Mouse (Mus musculus): ENCODE data around the gene Cntn1.
"Not testable (repeated sequence)": the region's sequence is repeated elsewhere in the genome, so short reads cannot be mapped to it uniquely, and the experiment has no call there.

Gene Cntn1

GRCm38 (mm10) chr15:92264980-92265707, 214.2 kb downstream of the Cntn1 start:
- DNase-seq (ENCODE audit: inconsistent age in 2 of 2, low spot score in 1 of 2), result peak; percentile 6 to 71

GRCm38 (mm10) chr15:92268341-92268740, 217.4 kb downstream of the Cntn1 start:
- no peak for DNase-seq (ENCODE audit: inconsistent age in 2 of 2, low spot score in 1 of 2)

DNA sequence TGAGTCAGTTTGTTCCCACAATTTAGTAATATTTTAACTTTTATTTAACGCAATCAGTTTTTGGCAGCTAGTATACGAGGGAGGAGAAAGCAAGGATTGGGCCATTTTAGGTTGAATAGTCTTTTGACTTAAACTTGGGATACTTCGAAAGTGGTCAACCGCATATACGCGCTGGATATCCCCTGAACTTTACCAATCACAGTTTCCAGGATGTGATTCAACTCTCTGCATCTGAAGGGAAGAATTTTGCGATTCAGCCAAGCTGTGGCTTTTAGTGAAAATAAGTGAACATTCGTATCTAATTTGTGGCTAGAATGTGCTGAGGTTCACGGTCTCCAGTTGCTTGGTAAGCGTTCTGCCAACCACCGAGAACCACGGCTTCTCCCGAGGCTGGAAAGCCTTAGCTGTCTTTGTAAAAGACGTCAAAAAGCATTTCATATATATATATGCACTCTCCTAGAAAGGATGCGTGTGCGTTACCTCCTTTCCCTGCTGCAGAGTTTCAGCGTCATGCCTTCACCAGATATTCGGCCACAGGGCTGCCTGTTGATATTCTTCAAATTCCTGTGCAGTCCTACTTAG, 217.9 kb downstream of the Cntn1 start:
- DNase-seq (ENCODE audit: inconsistent age in 2 of 2, low spot score in 1 of 2), result no peak

GRCm38 (mm10) chr15:92271801-92272365, 220.9 kb downstream of the Cntn1 start:
- no peak for DNase-seq (ENCODE audit: inconsistent age in 2 of 2, low spot score in 1 of 2)

DNA sequence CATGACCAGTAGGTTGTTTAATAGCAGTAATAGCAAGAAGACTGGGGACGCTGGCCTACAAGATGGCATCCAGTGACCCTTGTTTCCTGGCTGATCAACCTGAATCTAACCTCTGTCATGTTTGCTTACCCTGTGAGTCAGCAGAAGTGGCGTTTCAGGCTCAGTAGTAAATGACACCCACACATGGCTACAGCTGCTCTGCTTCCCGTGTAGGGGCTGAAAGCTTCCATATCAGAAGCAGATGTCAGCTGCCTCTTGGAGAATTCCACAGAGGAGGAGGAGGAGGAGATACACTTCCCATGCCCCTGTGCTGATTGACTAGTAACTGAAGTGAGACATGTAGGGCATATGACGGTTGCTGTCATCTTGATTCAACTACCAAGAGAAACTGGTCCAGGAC, 225.9 kb downstream of the Cntn1 start:
- DNase-seq (ENCODE audit: inconsistent age in 2 of 2, low spot score in 1 of 2), result no peak

- no peak for DNase-seq (ENCODE audit: inconsistent age in 2 of 2, low spot score in 1 of 2)
Measured at GRCm38 (mm10) chr15:92277984-92278383, 227.0 kb downstream of the Cntn1 start.

- no peak for DNase-seq (ENCODE audit: inconsistent age in 2 of 2, low spot score in 1 of 2)
Measured at GRCm38 (mm10) chr15:92280966-92281365, 230.0 kb downstream of the Cntn1 start.

- no peak for DNase-seq (ENCODE audit: inconsistent age in 2 of 2, low spot score in 1 of 2)
Measured at GRCm38 (mm10) chr15:92287616-92288015, 236.7 kb downstream of the Cntn1 start.

DNA sequence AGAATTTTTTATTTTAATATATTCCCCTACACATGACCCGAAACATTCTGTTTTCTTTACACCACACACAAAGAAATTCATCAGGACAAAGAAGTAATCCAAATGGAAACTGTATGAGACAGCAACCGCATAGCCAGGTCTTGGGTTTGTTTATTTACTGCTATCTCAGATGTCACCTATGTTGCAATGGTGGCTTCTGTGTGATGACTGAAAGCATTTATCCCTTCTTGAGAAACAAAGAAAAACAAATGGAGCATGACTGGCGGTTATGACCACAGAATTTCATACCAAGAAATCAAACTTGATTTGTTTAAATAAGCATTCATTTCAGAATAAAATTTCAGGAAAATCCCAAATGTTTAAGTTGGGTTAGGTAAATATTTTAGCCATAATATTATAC, 245.5 kb downstream of the Cntn1 start:
- DNase-seq (ENCODE audit: inconsistent age in 2 of 2, low spot score in 1 of 2), result no peak

GRCm38 (mm10) chr15:92302796-92303195, 251.8 kb downstream of the Cntn1 start:
- DNase-seq (ENCODE audit: inconsistent age in 2 of 2, low spot score in 1 of 2), result no peak

DNA sequence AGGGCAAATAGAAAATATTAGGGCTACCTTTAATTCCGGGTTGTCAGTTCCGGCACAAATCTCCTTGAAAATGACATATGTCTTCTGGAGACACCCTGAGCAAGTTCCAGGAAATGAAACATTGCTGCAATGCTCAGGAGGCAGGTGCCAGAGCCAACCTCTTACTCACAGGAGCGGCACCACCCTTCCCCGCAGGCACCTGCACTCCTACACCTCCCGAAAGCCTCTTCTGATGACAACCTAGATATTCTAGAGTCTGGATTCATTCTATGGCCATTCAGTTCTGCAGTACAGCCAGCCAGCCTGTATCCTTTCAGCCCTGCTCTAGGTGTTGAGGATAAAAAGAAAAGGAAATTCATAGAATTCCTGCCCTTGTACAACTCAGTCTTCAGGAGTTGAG, 253.3 kb downstream of the Cntn1 start:
- DNase-seq (ENCODE audit: inconsistent age in 2 of 2, low spot score in 1 of 2), result no peak

- no peak for DNase-seq (ENCODE audit: inconsistent age in 2 of 2, low spot score in 1 of 2)
Measured at GRCm38 (mm10) chr15:92321959-92322358, 271.0 kb downstream of the Cntn1 start.

DNA sequence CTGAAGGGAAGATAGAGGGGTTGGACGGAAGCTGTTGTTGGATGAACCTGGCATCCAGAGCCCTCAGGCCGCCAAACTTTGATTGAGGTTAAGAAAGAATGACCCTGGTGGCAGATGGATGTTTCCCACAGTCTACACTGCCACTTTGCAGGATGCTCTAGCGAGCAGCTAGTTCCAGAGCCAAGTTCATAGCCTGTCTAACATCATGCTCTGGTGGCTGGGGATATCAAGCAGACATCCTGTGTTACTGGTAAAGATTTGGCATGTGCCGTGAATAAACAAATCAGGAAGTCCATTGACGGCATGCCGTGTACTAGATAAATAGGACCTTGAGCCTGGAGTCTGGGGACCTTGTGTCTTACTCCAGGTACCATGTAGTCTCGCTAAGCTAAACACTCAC, 276.1 kb downstream of the Cntn1 start:
- no peak for DNase-seq (ENCODE audit: inconsistent age in 2 of 2, low spot score in 1 of 2)

- DNase-seq (ENCODE audit: inconsistent age in 2 of 2, low spot score in 1 of 2), result no peak
Measured at GRCm38 (mm10) chr15:92340253-92340652, 289.3 kb downstream of the Cntn1 start.

- DNase-seq (ENCODE audit: inconsistent age in 2 of 2, low spot score in 1 of 2), result no peak
Measured at GRCm38 (mm10) chr15:92341424-92341823, 290.5 kb downstream of the Cntn1 start.

DNA sequence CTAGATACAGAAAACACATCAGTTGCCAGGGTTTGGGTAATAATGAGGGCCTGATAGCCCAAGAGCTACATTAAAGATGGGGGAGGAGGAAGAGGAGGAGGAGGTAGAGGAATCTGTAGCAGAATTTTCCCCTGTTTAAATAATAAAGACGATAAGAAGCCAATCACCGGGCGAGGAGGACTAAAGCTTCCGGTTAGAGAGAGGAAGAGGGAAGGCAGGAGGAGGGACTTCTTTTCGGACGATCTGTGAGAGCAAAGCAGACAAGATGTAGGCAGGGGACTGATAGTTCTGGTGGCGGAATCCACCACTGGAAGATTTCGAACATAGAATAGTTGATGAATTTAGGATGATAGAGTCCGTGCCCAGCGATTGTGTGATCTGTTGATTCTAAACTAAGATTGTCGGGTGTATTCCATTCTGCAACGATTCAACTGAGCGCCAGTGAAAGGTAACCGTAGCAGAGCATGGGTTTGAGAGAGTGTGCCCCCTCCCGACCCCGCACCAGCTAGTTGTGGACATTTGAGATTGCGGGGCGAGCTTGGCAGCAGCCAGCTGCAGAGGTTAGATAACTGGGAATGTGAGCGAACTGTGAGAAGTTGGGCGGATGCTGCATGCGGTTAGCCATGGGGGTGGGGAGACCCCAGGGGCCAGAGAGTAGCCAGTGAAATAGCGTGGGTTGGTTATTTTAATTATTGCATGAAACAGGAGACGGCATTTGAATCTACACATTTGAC, 293.3 kb downstream of the Cntn1 start:
- DNase-seq (ENCODE audit: inconsistent age in 2 of 2, low spot score in 1 of 2), result no peak

DNA sequence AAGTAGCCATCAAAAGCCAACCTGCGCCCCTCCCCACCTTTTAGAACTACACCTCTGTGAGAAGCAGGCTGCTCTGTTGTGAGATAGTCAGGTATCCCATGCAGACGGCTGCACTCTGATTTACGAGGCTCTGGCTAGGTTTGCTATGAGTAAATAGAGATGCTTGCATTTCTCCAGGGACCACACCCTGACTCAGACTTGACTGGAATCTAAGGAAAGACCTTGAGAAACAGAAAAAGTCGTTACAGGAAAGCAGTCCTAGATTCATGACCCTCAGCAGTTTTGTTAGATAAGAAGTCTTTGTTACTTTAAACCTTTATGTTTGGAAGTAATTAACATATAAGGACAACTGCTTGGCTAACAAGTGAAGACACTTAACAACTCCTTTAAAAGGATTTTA, 296.5 kb downstream of the Cntn1 start:
- DNase-seq (ENCODE audit: inconsistent age in 2 of 2, low spot score in 1 of 2), result no peak

- no peak for DNase-seq (ENCODE audit: inconsistent age in 2 of 2, low spot score in 1 of 2)
Measured at GRCm38 (mm10) chr15:92347902-92348301, 296.9 kb downstream of the Cntn1 start.

- DNase-seq (ENCODE audit: inconsistent age in 2 of 2, low spot score in 1 of 2), result not testable (repeated sequence)
Measured at GRCm38 (mm10) chr15:92348453-92348852, 297.5 kb downstream of the Cntn1 start.

DNA sequence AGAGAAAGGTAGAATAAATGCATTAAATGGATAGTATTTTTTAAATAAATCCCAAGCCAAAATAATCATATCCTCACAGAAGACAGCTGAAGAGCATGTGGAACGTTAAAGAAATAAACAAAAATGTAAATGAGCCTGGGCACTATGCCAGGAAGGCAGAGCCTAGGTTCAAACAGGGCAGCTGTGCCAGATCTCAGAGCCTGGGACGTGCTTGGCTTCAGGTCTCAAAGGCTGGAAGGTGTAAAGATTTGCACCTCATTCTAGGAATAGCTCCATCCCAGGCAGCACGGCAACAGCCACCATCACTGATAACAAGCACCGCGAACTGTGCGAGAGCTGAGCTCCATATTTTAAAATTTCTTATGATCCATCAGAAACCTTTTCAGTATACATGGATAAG, 313.2 kb downstream of the Cntn1 start:
- no peak for DNase-seq (ENCODE audit: inconsistent age in 2 of 2, low spot score in 1 of 2)

DNA sequence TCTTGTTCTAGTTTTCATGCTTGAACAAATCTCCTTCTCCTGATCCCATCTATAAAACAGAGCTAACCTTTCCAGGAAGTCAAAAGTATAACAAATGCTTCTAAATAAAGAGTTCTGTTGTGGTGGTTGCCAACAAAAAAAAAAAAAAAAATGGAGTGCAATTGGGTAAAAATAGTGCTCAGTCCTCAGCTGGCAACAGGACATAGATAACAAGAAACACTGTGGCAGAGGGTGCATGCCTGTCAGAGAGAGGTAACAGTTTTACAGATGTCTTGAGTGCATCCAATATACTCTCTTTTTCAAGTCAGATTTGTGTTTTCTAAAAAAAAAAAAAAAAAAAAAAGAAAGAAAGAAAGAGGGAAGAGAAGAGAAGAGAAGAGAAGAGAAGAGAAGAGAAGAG, 313.6 kb downstream of the Cntn1 start:
- no peak for DNase-seq (ENCODE audit: inconsistent age in 2 of 2, low spot score in 1 of 2)
